Mouse (Mus musculus): Measurements from ENCODE around the gene Parn. TPM values are rescaled to one million over a fixed set of nuclear protein-coding genes. Genes with fewer than 3 reads are reported as not detected.

The Parn gene
- polyA plus RNA-seq, 1 experiment: 15.8 TPM

GRCm38 (mm10) chr16:13567614-13568013, 100.4 kb downstream of the Parn start:
- Histone ChIP-seq H3K36me3 (ENCODE audit: control insufficient read depth, insufficient read depth) (no peaks in the 10 kb centered on the region), H3K4me3 (ENCODE audit: insufficient read depth, poor library complexity, severe bottlenecking) (no peak overlapping the region), H3K79me2 (ENCODE audit: control insufficient read depth, insufficient read depth) (no peaks in the 10 kb centered on the region), H3K79me3 (ENCODE audit: low read depth) (no peaks in the 10 kb centered on the region), H3K27me3 (ENCODE audit: control insufficient read depth, insufficient read depth, insufficient read length) (no peaks in the 10 kb centered on the region), H3ac (ENCODE audit: control insufficient read depth, insufficient read length, low read depth) (no peak overlapping the region)
- TF ChIP-seq MYOD1 (IDR thresholded peaks at IDR 0.05; ENCODE audit: control insufficient read depth, insufficient read length, low read depth): no peak
- no peak for TF ChIP-seq MYOG (IDR thresholded peaks at IDR 0.05; ENCODE audit: control insufficient read depth, extremely low read depth, insufficient read length)
- TF ChIP-seq MAX (IDR thresholded peaks at IDR 0.05): no peak

DNA sequence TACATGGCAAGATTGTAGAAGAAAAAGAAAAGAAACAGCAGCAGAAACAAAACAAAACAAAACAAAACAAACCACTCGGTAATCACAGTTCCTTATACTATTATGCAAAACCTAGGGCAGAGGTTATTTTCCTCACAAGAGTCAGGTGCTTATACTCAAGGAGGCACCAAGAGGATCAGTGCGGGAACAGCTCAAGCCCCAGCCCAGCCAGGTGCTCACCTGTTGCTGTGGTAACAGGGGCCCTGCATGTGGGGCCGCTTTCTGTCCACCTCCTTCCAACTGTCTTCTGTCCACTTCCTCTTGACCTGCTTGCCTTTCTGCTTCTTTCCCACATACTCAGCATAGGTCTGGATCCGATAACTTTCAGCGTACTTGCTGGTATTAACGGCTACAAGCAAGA, 101.6 kb downstream of the Parn start:
- Histone ChIP-seq H3K79me3 (ENCODE audit: low read depth) (no peaks in the 10 kb centered on the region), H3K79me2 (ENCODE audit: control insufficient read depth, insufficient read depth) (no peaks in the 10 kb centered on the region), H3K36me3 (ENCODE audit: control insufficient read depth, insufficient read depth) (no peaks in the 10 kb centered on the region), H3K4me3 (ENCODE audit: insufficient read depth, poor library complexity, severe bottlenecking) (no peak overlapping the region), H3ac (ENCODE audit: control insufficient read depth, insufficient read length, low read depth) (no peak overlapping the region), H3K27me3 (ENCODE audit: control insufficient read depth, insufficient read depth, insufficient read length) (no peaks in the 10 kb centered on the region)
- no peak for TF ChIP-seq FOSL1 (IDR thresholded peaks at IDR 0.05; ENCODE audit: insufficient read depth, low read length, poor library complexity, severe bottlenecking)
- no peak for TF ChIP-seq MAX (IDR thresholded peaks at IDR 0.05)
- no peak for TF ChIP-seq MYOD1 (IDR thresholded peaks at IDR 0.05; ENCODE audit: control insufficient read depth, insufficient read length, low read depth)
- no peak for TF ChIP-seq CEBPB (IDR thresholded peaks at IDR 0.05; ENCODE audit: low read depth)
- TF ChIP-seq MYOG (IDR thresholded peaks at IDR 0.05; ENCODE audit: control insufficient read depth, extremely low read depth, insufficient read length): no peak
- TF ChIP-seq CTCF (IDR thresholded peaks at IDR 0.05; ENCODE audit: control insufficient read depth, insufficient read depth, insufficient read length): no peak

- TF ChIP-seq MAX (IDR thresholded peaks at IDR 0.05): no peak
- TF ChIP-seq FOSL1 (IDR thresholded peaks at IDR 0.05; ENCODE audit: insufficient read depth, low read length, poor library complexity, severe bottlenecking): no peak
- no peak for TF ChIP-seq USF1 (IDR thresholded peaks at IDR 0.05; ENCODE audit: low read depth)
- TF ChIP-seq CEBPB (IDR thresholded peaks at IDR 0.05; ENCODE audit: low read depth): no peak
- no peak for TF ChIP-seq MYOD1 (IDR thresholded peaks at IDR 0.05; ENCODE audit: control insufficient read depth, insufficient read length, low read depth)
- no peak for TF ChIP-seq MYOG (IDR thresholded peaks at IDR 0.05; ENCODE audit: control insufficient read depth, extremely low read depth, insufficient read length)
- no peak for TF ChIP-seq CTCF (IDR thresholded peaks at IDR 0.05; ENCODE audit: control insufficient read depth, insufficient read depth, insufficient read length)
- H3K4me3 ChIP-seq (ENCODE audit: insufficient read depth, poor library complexity, severe bottlenecking): no peak overlapping the region
Observed at GRCm38 (mm10) chr16:13565291-13565690, 102.7 kb downstream of the Parn start.

DNA sequence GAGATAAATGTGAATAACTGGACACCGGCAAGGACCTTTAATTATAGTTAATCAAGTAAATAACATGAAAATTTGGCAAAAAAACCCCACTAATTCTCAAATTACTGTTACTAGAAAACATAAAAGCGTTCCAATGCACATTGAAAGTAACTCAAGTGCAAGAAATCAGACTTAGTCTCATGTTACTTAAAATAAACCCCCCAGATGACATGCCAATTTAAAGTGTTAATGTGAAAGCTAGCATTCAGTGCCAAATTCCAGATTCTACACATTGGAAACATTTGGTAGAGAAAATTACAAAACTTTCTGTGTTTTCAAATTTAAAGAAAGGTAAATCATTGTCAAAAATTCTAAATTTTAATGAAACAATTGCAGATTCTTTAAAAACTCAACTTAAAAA, 110.2 kb downstream of the Parn start:
- H3K27me3 ChIP-seq (ENCODE audit: control insufficient read depth, insufficient read depth, insufficient read length): no peaks in the 10 kb centered on the region

More at GRCm38 (mm10) chr16:13565291-13565690, 102.7 kb downstream of the Parn start:
- Histone ChIP-seq H3K79me2 (ENCODE audit: control insufficient read depth, insufficient read depth) (no peaks in the 10 kb centered on the region), H3K36me3 (ENCODE audit: control insufficient read depth, insufficient read depth) (no peaks in the 10 kb centered on the region), H3ac (ENCODE audit: control insufficient read depth, insufficient read length, low read depth) (no peak overlapping the region), H3K79me3 (ENCODE audit: low read depth) (no peaks in the 10 kb centered on the region), H3K27me3 (ENCODE audit: control insufficient read depth, insufficient read depth, insufficient read length) (no peaks in the 10 kb centered on the region)

GRCm38 (mm10) chr16:13556954-13557470, 111.0 kb downstream of the Parn start:
- no peak overlapping the region for H3K4me3 ChIP-seq (ENCODE audit: insufficient read depth, poor library complexity, severe bottlenecking)
- no peak overlapping the region for H3ac ChIP-seq (ENCODE audit: control insufficient read depth, insufficient read length, low read depth)
- TF ChIP-seq MAX (IDR thresholded peaks at IDR 0.05): no peak
- no peaks in the 10 kb centered on the region for H3K27me3 ChIP-seq (ENCODE audit: control insufficient read depth, insufficient read depth, insufficient read length)
- no peaks in the 10 kb centered on the region for H3K79me2 ChIP-seq (ENCODE audit: control insufficient read depth, insufficient read depth)
- H3K36me3 ChIP-seq (ENCODE audit: control insufficient read depth, insufficient read depth): no peaks in the 10 kb centered on the region
- no peaks in the 10 kb centered on the region for H3K79me3 ChIP-seq (ENCODE audit: low read depth)

More for the DNA sequence above, 110.2 kb downstream of the Parn start:
- TF ChIP-seq MYOG (IDR thresholded peaks at IDR 0.05; ENCODE audit: control insufficient read depth, extremely low read depth, insufficient read length) (no peak), CTCF (IDR thresholded peaks at IDR 0.05; ENCODE audit: control insufficient read depth, insufficient read depth, insufficient read length) (no peak), USF1 (IDR thresholded peaks at IDR 0.05; ENCODE audit: low read depth) (no peak), MYOD1 (IDR thresholded peaks at IDR 0.05; ENCODE audit: control insufficient read depth, insufficient read length, low read depth) (no peak), CEBPB (IDR thresholded peaks at IDR 0.05; ENCODE audit: low read depth) (no peak), FOSL1 (IDR thresholded peaks at IDR 0.05; ENCODE audit: insufficient read depth, low read length, poor library complexity, severe bottlenecking) (no peak), MAX (IDR thresholded peaks at IDR 0.05) (no peak)
- Histone ChIP-seq H3K79me2 (ENCODE audit: control insufficient read depth, insufficient read depth) (no peaks in the 10 kb centered on the region), H3K36me3 (ENCODE audit: control insufficient read depth, insufficient read depth) (no peaks in the 10 kb centered on the region), H3K4me3 (ENCODE audit: insufficient read depth, poor library complexity, severe bottlenecking) (no peak overlapping the region), H3K79me3 (ENCODE audit: low read depth) (no peaks in the 10 kb centered on the region), H3ac (ENCODE audit: control insufficient read depth, insufficient read length, low read depth) (no peak overlapping the region)

DNA sequence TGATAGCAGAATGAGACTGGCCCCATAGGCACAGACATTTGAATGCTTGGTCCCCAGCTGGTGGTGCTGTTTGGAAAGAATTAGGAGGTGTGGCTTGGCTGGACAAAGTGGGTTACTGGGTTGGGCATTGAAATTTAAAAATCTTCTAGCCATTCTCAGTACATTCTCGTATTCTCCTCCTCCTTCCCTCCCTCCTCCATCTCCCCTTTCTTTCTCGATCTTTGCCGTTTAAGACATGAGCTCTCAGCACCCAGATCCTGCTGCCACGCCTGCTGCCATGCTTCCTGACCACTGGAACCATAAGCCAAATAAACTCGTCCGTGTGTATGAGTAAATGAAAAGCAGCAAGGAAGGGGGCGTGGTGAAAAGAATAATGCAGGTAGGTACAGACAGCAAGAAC, 111.5 kb downstream of the Parn start:
- Histone ChIP-seq H3K36me3 (ENCODE audit: control insufficient read depth, insufficient read depth) (no peaks in the 10 kb centered on the region), H3K27me3 (ENCODE audit: control insufficient read depth, insufficient read depth, insufficient read length) (no peaks in the 10 kb centered on the region), H3ac (ENCODE audit: control insufficient read depth, insufficient read length, low read depth) (no peak overlapping the region), H3K79me2 (ENCODE audit: control insufficient read depth, insufficient read depth) (no peaks in the 10 kb centered on the region), H3K79me3 (ENCODE audit: low read depth) (no peaks in the 10 kb centered on the region), H3K4me3 (ENCODE audit: insufficient read depth, poor library complexity, severe bottlenecking) (no peak overlapping the region)
- TF ChIP-seq USF1 (IDR thresholded peaks at IDR 0.05; ENCODE audit: low read depth): no peak

All from C2C12 (cell line).